Mouse (Mus musculus) hindbrain, embryonic 16.5 days (tissue): Measurements from ENCODE around the gene Scgb2b17. TPM values are rescaled to one million over a fixed set of nuclear protein-coding genes. Genes with fewer than 3 reads are reported as not detected.
"Not testable (repeated sequence)": the region's sequence is repeated elsewhere in the genome, so short reads cannot be mapped to it uniquely, and the experiment has no call there.

Experiments
- ATAC-seq: fragments of 200-750 bp; cut with Nextera tagmentation; 2 replicates; pipeline ENCODE4 v1.8.0; 2017; ENCODE audit warnings: moderate TSS enrichment, moderate library complexity
- H3K27ac ChIP-seq: fragments of 300-500 bp; sonication (generic); 2 replicates; pipeline ENCODE4 v1.5.1; 2014; ENCODE audit warnings: low read depth, mild to moderate bottlenecking, control low read depth, low read length, moderate library complexity
- H3K27me3 ChIP-seq: fragments of 300-500 bp; sonication (generic); replicated peaks from 2 replicates; pipeline ENCODE4 v1.6.1; 2014; ENCODE audit warnings: low read length; ENCODE audit not compliant: control insufficient read depth, insufficient read depth
- H3K36me3 ChIP-seq: fragments of 300-500 bp; sonication (generic); 2 replicates; pipeline ENCODE4 v1.6.1; 2014; ENCODE audit warnings: mild to moderate bottlenecking, low read length, moderate library complexity, mixed read lengths; ENCODE audit not compliant: control insufficient read depth, insufficient read depth
- H3K4me1 ChIP-seq: fragments of 300-500 bp; sonication (generic); 2 replicates; pipeline ENCODE4 v1.6.1; 2014; ENCODE audit warnings: low read depth, low read length; ENCODE audit not compliant: control insufficient read depth, insufficient read depth
- H3K4me2 ChIP-seq: fragments of 300-500 bp; sonication (generic); 2 replicates; pipeline ENCODE4 v1.6.1; 2014; ENCODE audit warnings: mild to moderate bottlenecking, low read length, control low read depth, moderate library complexity
- H3K4me3 ChIP-seq: fragments of 300-500 bp; sonication (generic); 2 replicates; pipeline ENCODE4 v1.5.1; 2014; ENCODE audit warnings: mild to moderate bottlenecking, low read length, control low read depth, moderate library complexity
- H3K9ac ChIP-seq: fragments of 300-500 bp; sonication (generic); 2 replicates; pipeline ENCODE4 v1.6.1; 2014; ENCODE audit warnings: low read depth, mild to moderate bottlenecking, control low read depth, low read length, moderate library complexity
- H3K9me3 ChIP-seq: fragments of 300-500 bp; sonication (generic); 2 replicates; pipeline ENCODE4 v1.6.1; 2014; ENCODE audit warnings: mild to moderate bottlenecking, low read length, moderate library complexity; ENCODE audit not compliant: control insufficient read depth
- polyA plus RNA-seq: library from polyadenylated mRNA; unstranded; fragments of >200 nt; fragmentation: Nextera tagmentation; extraction: Ambion mirVana; gene quantifications from 2 replicates; pipeline ENCODE4 v1.2.1, GENCODE M21; 2015

The Scgb2b17 gene
- not detected in 2 replicates for polyA plus RNA-seq

- H3K9me3 ChIP-seq, H3K27ac ChIP-seq, ATAC-seq, H3K4me3 ChIP-seq, H3K4me1 ChIP-seq, H3K9ac ChIP-seq, H3K4me2 ChIP-seq, H3K36me3 ChIP-seq, H3K27me3 ChIP-seq: not testable (repeated sequence)
Observed at GRCm38 (mm10) chr7:33056461-33056860, at the start of gene Scgb2b17. Scgb2b17 (minus strand) TSS chr7:33056561.

DNA sequence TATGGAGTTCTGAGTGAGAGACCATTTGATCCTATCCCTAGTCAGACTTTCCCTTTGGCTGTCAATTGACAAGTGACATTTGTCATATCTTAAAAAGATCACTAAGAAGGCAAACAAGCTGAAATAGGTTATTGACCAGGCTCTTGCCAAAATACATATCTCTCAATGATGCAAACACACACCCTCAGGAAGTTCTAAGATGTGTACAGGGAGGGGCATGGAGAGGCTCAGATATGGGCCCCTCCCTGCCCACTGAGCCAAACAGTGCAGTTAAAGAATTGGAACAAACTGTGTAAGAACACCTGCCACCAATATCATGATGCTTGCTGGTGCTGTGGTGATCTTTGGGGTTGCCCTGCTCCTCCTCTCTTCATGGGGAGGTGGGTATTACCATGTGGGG, 6.8 kb upstream of the Scgb2b17 start, which contains the start of gene Scgb1b17:
Gene Scgb1b17 (plus strand): TSS at position 301 of the 400 bp plus-strand sequence.
- not testable (repeated sequence) for H3K9ac ChIP-seq, H3K4me2 ChIP-seq, H3K9me3 ChIP-seq, H3K4me3 ChIP-seq, H3K4me1 ChIP-seq, ATAC-seq, H3K36me3 ChIP-seq, H3K27ac ChIP-seq, H3K27me3 ChIP-seq

Other genes starting within 250 kb of the Scgb2b17 start
- gene Scgb2b15, start 226.9 kb downstream of the Scgb2b17 start, polyA plus RNA-seq, result not detected in 2 replicates
- gene Scgb1b15, start 220.0 kb downstream of the Scgb2b17 start, polyA plus RNA-seq, result not detected in 2 replicates
- not detected in 2 replicates for gene Scgb1b17, start 6.9 kb upstream of the Scgb2b17 start, polyA plus RNA-seq
- not detected in 2 replicates for gene Scgb2b18, start 117.3 kb upstream of the Scgb2b17 start, polyA plus RNA-seq
- not detected in 2 replicates for gene Scgb1b18, start 129.0 kb upstream of the Scgb2b17 start, polyA plus RNA-seq
- gene Scgb2b19, start 223.8 kb upstream of the Scgb2b17 start, polyA plus RNA-seq, result not detected in 2 replicates
- not detected in 2 replicates for gene Scgb1b19, start 230.7 kb upstream of the Scgb2b17 start, polyA plus RNA-seq